Mouse (Mus musculus) embryonic fibroblast, embryonic 13.5 days (primary cell): Measurements from ENCODE around the gene Gdpd1.
A peak's percentile ranks its signal among the peaks of the same experiment; 100 is the strongest.

ENCODE experiments used
- CTCF ChIP-seq: IDR thresholded peaks from 2 replicates; pipeline ENCODE4 v1.5.1; 2011; ENCODE audit warnings: mild to moderate bottlenecking, control low read depth, low read length, moderate library complexity, borderline replicate concordance; ENCODE audit not compliant: insufficient read depth
- POLR2A ChIP-seq: IDR thresholded peaks from 2 replicates; pipeline ENCODE4 v1.6.1; 2011; ENCODE audit warnings: low read depth, mild to moderate bottlenecking, control low read depth, low read length, moderate library complexity

- TF ChIP-seq CTCF (no peak), POLR2A (peak; percentile 82)
Observed at GRCm38 (mm10) chr11:87073866-87074440, at the start of gene Gdpd1.
